Mouse (Mus musculus): ENCODE data around the gene Prcd. TPM values are rescaled to one million over a fixed set of nuclear protein-coding genes. Genes with fewer than 3 reads are reported as not detected.
"Not testable (repeated sequence)": the region's sequence is repeated elsewhere in the genome, so short reads cannot be mapped to it uniquely, and the experiment has no call there.

Gene Prcd
- polyA plus RNA-seq, 1 experiment from 2014 or later = 0.23 TPM

GRCm38 (mm10) chr11:116671845-116672434 lies 18.6 kb downstream of the Prcd start:
- Histone ChIP-seq H3K4me1 (replicated peaks; ENCODE audit: control insufficient read depth, insufficient read depth, low read length) (peaks cover 7% of the 10 kb centered on the region; the same call in 1 of the 2 replicates), H3K9me3 (ENCODE audit: control insufficient read depth, low read length) (no peaks in the 10 kb centered on the region), H3K4me3 (ENCODE audit: low read depth, low read length) (peak overlapping the region; percentile 81), H3K27ac (ENCODE audit: low read depth, low read length) (peak overlapping the region; percentile 33; the same call in 1 of the 2 replicates), H3K4me2 (ENCODE audit: low read depth, low read length, severe bottlenecking) (peak overlapping the region; percentile 86), H3K36me3 (ENCODE audit: control insufficient read depth, insufficient read depth, low read length) (peaks cover 22% of the 10 kb centered on the region), H3K27me3 (ENCODE audit: control insufficient read depth, insufficient read depth, low read length) (no peaks in the 10 kb centered on the region), H3K9ac (ENCODE audit: low read length) (peak overlapping the region; percentile 83)
- ATAC-seq (replicated peaks; ENCODE audit: low FRiP score) (no peak; the same call in 1 of the 2 replicates), DNase-seq (ENCODE audit: low spot score) (no peak)
- 1% methylated on average over 24 of the region's 24 CpGs for WGBS

GRCm38 (mm10) chr11:116672595-116672994 lies 19.3 kb downstream of the Prcd start:
- Histone ChIP-seq H3K9ac (ENCODE audit: low read length) (peak overlapping the region; percentile 83), H3K4me1 (replicated peaks; ENCODE audit: control insufficient read depth, insufficient read depth, low read length) (peaks cover 7% of the 10 kb centered on the region; the same call in 1 of the 2 replicates), H3K36me3 (ENCODE audit: control insufficient read depth, insufficient read depth, low read length) (peaks cover 22% of the 10 kb centered on the region), H3K9me3 (ENCODE audit: control insufficient read depth, low read length) (no peaks in the 10 kb centered on the region), H3K27ac (ENCODE audit: low read depth, low read length) (no peak overlapping the region), H3K4me2 (ENCODE audit: low read depth, low read length, severe bottlenecking) (peak overlapping the region; percentile 86), H3K27me3 (ENCODE audit: control insufficient read depth, insufficient read depth, low read length) (no peaks in the 10 kb centered on the region), H3K4me3 (ENCODE audit: low read depth, low read length) (peak overlapping the region; percentile 81)
- WGBS = 20% methylated on average over 7 of the region's 7 CpGs
- ATAC-seq (replicated peaks; ENCODE audit: low FRiP score) (no peak), DNase-seq (ENCODE audit: low spot score) (no peak)

GRCm38 (mm10) chr11:116673410-116673809 lies 20.1 kb downstream of the Prcd start:
- 91% methylated on average over 2 of the region's 2 CpGs for WGBS
- H3K4me2 ChIP-seq (ENCODE audit: low read depth, low read length, severe bottlenecking) = no peak overlapping the region

GRCm38 (mm10) chr11:116674616-116675379 lies 21.5 kb downstream of the Prcd start:
- DNase-seq (ENCODE audit: low spot score) (no peak), ATAC-seq (replicated peaks; ENCODE audit: low FRiP score) (no peak)
- Histone ChIP-seq H3K4me2 (ENCODE audit: low read depth, low read length, severe bottlenecking) (no peak overlapping the region), H3K27ac (ENCODE audit: low read depth, low read length) (no peak overlapping the region), H3K27me3 (ENCODE audit: control insufficient read depth, insufficient read depth, low read length) (no peaks in the 10 kb centered on the region), H3K9me3 (ENCODE audit: control insufficient read depth, low read length) (no peaks in the 10 kb centered on the region), H3K36me3 (ENCODE audit: control insufficient read depth, insufficient read depth, low read length) (peaks cover 22% of the 10 kb centered on the region), H3K4me3 (ENCODE audit: low read depth, low read length) (no peak overlapping the region), H3K9ac (ENCODE audit: low read length) (no peak overlapping the region; the same call in 1 of the 2 replicates), H3K4me1 (replicated peaks; ENCODE audit: control insufficient read depth, insufficient read depth, low read length) (peaks cover 7% of the 10 kb centered on the region; the same call in 1 of the 2 replicates)
- WGBS = 88% methylated on average over 7 of the region's 7 CpGs

More at GRCm38 (mm10) chr11:116673410-116673809, 20.1 kb downstream of the Prcd start:
- ATAC-seq (replicated peaks; ENCODE audit: low FRiP score) (no peak), DNase-seq (ENCODE audit: low spot score) (no peak)
- no peaks in the 10 kb centered on the region for H3K27me3 ChIP-seq (ENCODE audit: control insufficient read depth, insufficient read depth, low read length)
- no peaks in the 10 kb centered on the region for H3K9me3 ChIP-seq (ENCODE audit: control insufficient read depth, low read length)
- H3K36me3 ChIP-seq (ENCODE audit: control insufficient read depth, insufficient read depth, low read length) = peaks cover 22% of the 10 kb centered on the region
- no peak overlapping the region for H3K27ac ChIP-seq (ENCODE audit: low read depth, low read length)
- H3K9ac ChIP-seq (ENCODE audit: low read length) = no peak overlapping the region
- H3K4me1 ChIP-seq (replicated peaks; ENCODE audit: control insufficient read depth, insufficient read depth, low read length) = peaks cover 7% of the 10 kb centered on the region; the same call in 1 of the 2 replicates
- H3K4me3 ChIP-seq (ENCODE audit: low read depth, low read length) = no peak overlapping the region

- ATAC-seq (replicated peaks; ENCODE audit: low FRiP score); DNase-seq (ENCODE audit: low spot score): not testable (repeated sequence)
These were observed 22.1 kb downstream of the Prcd start for GRCm38 (mm10) chr11:116675429-116675828.

GRCm38 (mm10) chr11:116676175-116676976 lies 23.0 kb downstream of the Prcd start:
- Histone ChIP-seq H3K9ac (ENCODE audit: low read length) (no peak overlapping the region), H3K9me3 (ENCODE audit: control insufficient read depth, low read length) (no peaks in the 10 kb centered on the region), H3K4me1 (replicated peaks; ENCODE audit: control insufficient read depth, insufficient read depth, low read length) (peaks cover 7% of the 10 kb centered on the region; the same call in 1 of the 2 replicates), H3K4me2 (ENCODE audit: low read depth, low read length, severe bottlenecking) (no peak overlapping the region), H3K36me3 (ENCODE audit: control insufficient read depth, insufficient read depth, low read length) (peaks cover 22% of the 10 kb centered on the region), H3K27me3 (ENCODE audit: control insufficient read depth, insufficient read depth, low read length) (no peaks in the 10 kb centered on the region), H3K4me3 (ENCODE audit: low read depth, low read length) (no peak overlapping the region), H3K27ac (ENCODE audit: low read depth, low read length) (no peak overlapping the region)
- ATAC-seq (replicated peaks; ENCODE audit: low FRiP score) = no peak
- no peak for DNase-seq (ENCODE audit: low spot score)
- 92% methylated on average over 14 of the region's 14 CpGs for WGBS

More at GRCm38 (mm10) chr11:116675429-116675828, 22.1 kb downstream of the Prcd start:
- not testable (repeated sequence) for H3K4me3 ChIP-seq (ENCODE audit: low read depth, low read length); H3K27ac ChIP-seq (ENCODE audit: low read depth, low read length); H3K4me2 ChIP-seq (ENCODE audit: low read depth, low read length, severe bottlenecking); H3K9ac ChIP-seq (ENCODE audit: low read length); H3K27me3 ChIP-seq (ENCODE audit: control insufficient read depth, insufficient read depth, low read length); H3K9me3 ChIP-seq (ENCODE audit: control insufficient read depth, low read length); H3K4me1 ChIP-seq (replicated peaks; ENCODE audit: control insufficient read depth, insufficient read depth, low read length)
- WGBS = 88% methylated on average over 6 of the region's 6 CpGs
- H3K36me3 ChIP-seq (ENCODE audit: control insufficient read depth, insufficient read depth, low read length) = peaks cover 22% of the 10 kb centered on the region

- 91% methylated on average over 8 of the region's 8 CpGs for WGBS
These were observed 24.5 kb downstream of the Prcd start for GRCm38 (mm10) chr11:116677711-116678441.

GRCm38 (mm10) chr11:116679148-116679547 lies 25.8 kb downstream of the Prcd start:
- Histone ChIP-seq H3K9me3 (ENCODE audit: control insufficient read depth, low read length) (no peaks in the 10 kb centered on the region), H3K4me2 (ENCODE audit: low read depth, low read length, severe bottlenecking) (no peak overlapping the region), H3K4me1 (replicated peaks; ENCODE audit: control insufficient read depth, insufficient read depth, low read length) (no peaks in the 10 kb centered on the region), H3K9ac (ENCODE audit: low read length) (no peak overlapping the region), H3K36me3 (ENCODE audit: control insufficient read depth, insufficient read depth, low read length) (peaks cover 17% of the 10 kb centered on the region), H3K27ac (ENCODE audit: low read depth, low read length) (no peak overlapping the region), H3K27me3 (ENCODE audit: control insufficient read depth, insufficient read depth, low read length) (no peaks in the 10 kb centered on the region), H3K4me3 (ENCODE audit: low read depth, low read length) (no peak overlapping the region)
- 95% methylated on average over 6 of the region's 6 CpGs for WGBS
- DNase-seq (ENCODE audit: low spot score) = no peak
- no peak for ATAC-seq (replicated peaks; ENCODE audit: low FRiP score)

More at GRCm38 (mm10) chr11:116677711-116678441, 24.5 kb downstream of the Prcd start:
- H3K36me3 ChIP-seq (ENCODE audit: control insufficient read depth, insufficient read depth, low read length) = peaks cover 22% of the 10 kb centered on the region
- DNase-seq (ENCODE audit: low spot score) = no peak
- H3K9ac ChIP-seq (ENCODE audit: low read length) = no peak overlapping the region
- H3K27ac ChIP-seq (ENCODE audit: low read depth, low read length) = no peak overlapping the region
- no peaks in the 10 kb centered on the region for H3K27me3 ChIP-seq (ENCODE audit: control insufficient read depth, insufficient read depth, low read length)
- no peak for ATAC-seq (replicated peaks; ENCODE audit: low FRiP score)
- H3K4me2 ChIP-seq (ENCODE audit: low read depth, low read length, severe bottlenecking) = no peak overlapping the region
- no peaks in the 10 kb centered on the region for H3K9me3 ChIP-seq (ENCODE audit: control insufficient read depth, low read length)
- peaks cover 2% of the 10 kb centered on the region; the same call in 1 of the 2 replicates for H3K4me1 ChIP-seq (replicated peaks; ENCODE audit: control insufficient read depth, insufficient read depth, low read length)
- no peak overlapping the region for H3K4me3 ChIP-seq (ENCODE audit: low read depth, low read length)

Data from forebrain, embryonic 11.5 days (tissue).